Comparison of ENCODE assay signal across 13 mouse cellular contexts in the genomic region with DNA sequence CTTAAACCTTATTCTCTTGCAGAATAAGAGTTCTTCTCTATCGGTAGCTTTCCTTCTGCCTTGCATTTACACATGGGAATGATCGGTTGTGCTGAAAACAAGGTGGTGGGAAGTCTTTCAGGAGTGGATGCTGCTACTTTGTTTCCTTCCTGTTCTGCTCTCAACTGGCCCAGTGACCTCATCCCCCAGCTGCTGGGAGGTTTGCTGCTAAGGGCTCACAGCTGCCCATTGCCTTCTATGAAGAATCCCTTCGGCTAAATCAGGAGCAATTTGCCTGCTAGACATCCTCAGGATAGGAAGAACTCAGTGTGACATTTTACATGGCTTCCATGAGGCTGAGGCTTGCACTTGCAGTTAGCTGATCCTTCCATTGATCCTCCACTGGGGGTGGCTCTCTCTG. TPM values are rescaled to one million over a fixed set of nuclear protein-coding genes. Genes with fewer than 3 reads are reported as not detected.
DNase-seq lines count a peak whose midpoint lies in the region; ATAC-seq and TF ChIP-seq lines count a peak whose summit lies in the region.
"Had no signal": no experiment of that assay in that cellular context is flagged by ENCODE, and none has a peak within 500 bp of the region (broad histone marks: within the 10 kb centered on the region; RNA-seq: fewer than 3 reads in every experiment).

No protein-coding gene starts in this region.

- H3K36me3 ChIP-seq in lung, embryonic 15.5 days, result no peaks in the 10 kb centered on the region
- no peaks in the 10 kb centered on the region for H3K36me3 ChIP-seq in embryonic facial prominence, embryonic 12.5 days
- H3K36me3 ChIP-seq in limb, embryonic 14.5 days (ENCODE audit: control insufficient read depth, insufficient read depth, low read length), result no peaks in the 10 kb centered on the region

- H3K4me3 ChIP-seq in lung, embryonic 15.5 days, result no peak overlapping the region
- no peak overlapping the region for H3K4me3 ChIP-seq in embryonic facial prominence, embryonic 12.5 days
- no peak overlapping the region for H3K4me3 ChIP-seq in limb, embryonic 14.5 days (replicated peaks; ENCODE audit: low read length)

- H3K4me1 ChIP-seq in lung, embryonic 15.5 days, result peaks cover 23% of the 10 kb centered on the region
- H3K4me1 ChIP-seq in embryonic facial prominence, embryonic 12.5 days, result peaks cover 10% of the 10 kb centered on the region; the same call in 1 of the 2 replicates
- peaks cover 16% of the 10 kb centered on the region for H3K4me1 ChIP-seq in limb, embryonic 14.5 days (ENCODE audit: control insufficient read depth, insufficient read depth, low read length)

- 40% methylated on average over 3 of the region's 3 CpGs for WGBS in lung, embryonic 15.5 days
- 30% methylated on average over 3 of the region's 3 CpGs for WGBS in embryonic facial prominence, embryonic 12.5 days
- 41% methylated on average over 3 of the region's 3 CpGs for WGBS in limb, embryonic 14.5 days

- no peaks in the 10 kb centered on the region for H3K9me3 ChIP-seq in lung, embryonic 15.5 days
- no peaks in the 10 kb centered on the region for H3K9me3 ChIP-seq in embryonic facial prominence, embryonic 12.5 days
- no peaks in the 10 kb centered on the region for H3K9me3 ChIP-seq in limb, embryonic 14.5 days (ENCODE audit: control insufficient read depth, low read length)

- no peak for TF ChIP-seq POLR2A in limb, embryonic 14.5 days (IDR thresholded peaks at IDR 0.05; ENCODE audit: borderline replicate concordance, extremely low read depth, insufficient read depth, insufficient read length)

- peak; percentile 8 to 20 for DNase-seq in heart, postnatal 10 days
- no peak for DNase-seq in heart, postnatal 36 days
- no peak for DNase-seq in lung, postnatal 25 days (ENCODE audit: low spot score)
- peak; percentile 6 for DNase-seq in limb, embryonic 14.5 days (ENCODE audit: low spot score)
- no peak for DNase-seq in spleen, postnatal 36 days (ENCODE audit: low spot score in 2 of 2)
- no peak for DNase-seq in urinary bladder, adult 18-20 months (ENCODE audit: low spot score in 2 of 2)
- DNase-seq: cerebellum, postnatal 10 days; left cerebral cortex, postnatal 4 days; lung, adult 2 months had no signal

- no peak overlapping the region for H3K9ac ChIP-seq in lung, embryonic 15.5 days
- H3K9ac ChIP-seq in embryonic facial prominence, embryonic 12.5 days, result no peak overlapping the region
- no peak overlapping the region for H3K9ac ChIP-seq in limb, embryonic 14.5 days (ENCODE audit: low read depth, low read length, severe bottlenecking)

- no peak for ATAC-seq in lung, embryonic 15.5 days (ENCODE audit: borderline replicate concordance, extremely low read depth, low FRiP score, low TSS enrichment)
- no peak for ATAC-seq in embryonic facial prominence, embryonic 12.5 days (ENCODE audit: insufficient number of reproducible peaks, insufficient read depth, low FRiP score, low TSS enrichment)
- ATAC-seq in limb, embryonic 14.5 days (ENCODE audit: low FRiP score, low read depth), result no peak
- ATAC-seq: Patski had no signal

- no peak overlapping the region for H3K4me2 ChIP-seq in lung, embryonic 15.5 days
- H3K4me2 ChIP-seq in embryonic facial prominence, embryonic 12.5 days (replicated peaks), result no peak overlapping the region
- no peak overlapping the region for H3K4me2 ChIP-seq in limb, embryonic 14.5 days (replicated peaks; ENCODE audit: low read depth, low read length, severe bottlenecking)

- peak overlapping the region; percentile 51; the same call in 1 of the 2 replicates for H3K27ac ChIP-seq in lung, embryonic 15.5 days
- 0 out of 2 replicates have a peak overlapping the region, but pooled peaks have one; percentile 46 for H3K27ac ChIP-seq in embryonic facial prominence, embryonic 12.5 days
- no peak overlapping the region for H3K27ac ChIP-seq in limb, embryonic 14.5 days (replicated peaks; ENCODE audit: low read depth, low read length)
- H3K27ac ChIP-seq: stomach, postnatal 0 days had no signal

- intact Hi-C loops in heart, postnatal 10 days (cut with DNase I), result no loop called here
- intact Hi-C loops in heart, postnatal 36 days (cut with DNase I), result no loop called here

- no peaks in the 10 kb centered on the region for H3K27me3 ChIP-seq in lung, embryonic 15.5 days
- H3K27me3 ChIP-seq in embryonic facial prominence, embryonic 12.5 days, result no peaks in the 10 kb centered on the region
- H3K27me3 ChIP-seq in limb, embryonic 14.5 days (ENCODE audit: control insufficient read depth, insufficient read depth, low read length), result no peaks in the 10 kb centered on the region
- H3K27me3 ChIP-seq: Patski had no signal

RNA-seq across cellular contexts. Expression of a gene that starts 28.0 kb away (rescaled TPM):
- total RNA-seq in heart, postnatal 10 days (2021), result under 1 TPM; 0.47 to 0.79 TPM
- under 1 TPM; 0.22 to 0.35 TPM for total RNA-seq in heart, postnatal 36 days (2021)
- polyA plus RNA-seq in lung, embryonic 15.5 days (2015; fragmentation: Nextera tagmentation; extraction: Ambion mirVana), result 20.5 and 23.5 TPM in 2 replicates
- 16.4 and 18.6 TPM in 2 replicates for polyA plus RNA-seq in embryonic facial prominence, embryonic 12.5 days (2016; fragmentation: Nextera tagmentation; extraction: Ambion mirVana)
- polyA plus RNA-seq in limb, embryonic 14.5 days (2012; rRNA removed), result 11.9 and 15.4 TPM in 2 replicates
- polyA plus RNA-seq in limb, embryonic 14.5 days (2014; fragmentation: Nextera tagmentation; extraction: Ambion mirVana), result 12.5 and 20.8 TPM in 2 replicates

Comparison
In these comparisons a context has a peak if more than half of its experiments do, and no peak if none do; other contexts are left out.
1. DNase-seq: peak in heart, postnatal 10 days (2 of 2) and limb, embryonic 14.5 days (single experiment); none in heart, postnatal 36 days (0 of 2), lung, postnatal 25 days (single experiment), spleen, postnatal 36 days (0 of 2) and urinary bladder, adult 18-20 months (0 of 2).